Mouse (Mus musculus): ENCODE measurements around the gene Vav1.
"Not testable (repeated sequence)": the region's sequence is repeated elsewhere in the genome, so short reads cannot be mapped to it uniquely, and the experiment has no call there.

The Vav1 gene

GRCm38 (mm10) chr17:57253306-57253705 lies 25.6 kb upstream of the Vav1 start:
- DNase-seq (ENCODE audit: low spot score in 2 of 2), result no peak

- DNase-seq (ENCODE audit: low spot score in 2 of 2), result peak in 1 of 2 experiments; percentile 39
Observed at GRCm38 (mm10) chr17:57255354-57255753, 23.5 kb upstream of the Vav1 start.

- no peak for DNase-seq (ENCODE audit: low spot score in 2 of 2)
Observed at GRCm38 (mm10) chr17:57256921-57257485, 21.9 kb upstream of the Vav1 start.

GRCm38 (mm10) chr17:57258191-57258590 lies 20.7 kb upstream of the Vav1 start:
- DNase-seq (ENCODE audit: low spot score in 2 of 2), result no peak

DNA sequence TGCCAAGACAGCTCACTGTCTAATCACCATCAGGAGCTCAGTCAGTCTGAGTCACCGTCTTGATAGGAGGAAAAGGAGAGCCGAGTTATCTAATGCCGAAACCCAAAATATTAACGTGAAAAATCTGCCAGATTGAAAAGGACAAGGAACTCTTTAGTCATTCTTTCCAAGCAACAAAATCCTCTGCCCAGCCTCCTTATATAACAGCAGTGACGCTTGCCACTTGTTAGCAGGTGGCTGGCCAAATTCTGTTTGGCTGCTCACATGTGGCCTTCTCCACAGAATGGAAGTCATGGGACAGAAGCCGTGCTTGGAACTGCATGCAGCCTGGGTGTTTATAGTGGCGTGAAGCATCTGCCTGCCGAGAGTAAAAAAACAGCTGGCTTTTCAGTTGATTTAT lies 19.2 kb upstream of the Vav1 start:
- DNase-seq (ENCODE audit: low spot score in 2 of 2), result peak in 1 of 2 experiments; percentile 55

DNA sequence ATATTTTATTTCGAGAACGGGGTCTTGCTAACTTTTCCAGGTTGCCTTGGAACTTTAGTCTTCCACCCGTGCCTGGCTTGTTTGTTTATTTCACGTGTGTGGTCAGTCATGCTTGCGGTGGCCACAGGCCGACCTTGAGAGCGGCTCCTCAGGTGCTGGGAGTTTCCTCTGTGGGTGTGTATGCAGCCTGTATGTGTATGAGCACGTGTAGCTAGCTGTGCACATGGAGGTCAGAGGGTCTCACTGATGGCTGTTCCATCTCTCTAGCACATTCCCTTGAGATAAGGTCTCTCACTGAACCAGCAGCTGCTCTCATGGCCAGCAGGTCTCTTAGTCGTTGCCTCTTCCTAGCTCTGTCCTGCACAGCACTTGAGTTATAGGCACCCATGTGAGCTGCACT lies 18.5 kb upstream of the Vav1 start:
- DNase-seq (ENCODE audit: low spot score in 2 of 2), result no peak

DNA sequence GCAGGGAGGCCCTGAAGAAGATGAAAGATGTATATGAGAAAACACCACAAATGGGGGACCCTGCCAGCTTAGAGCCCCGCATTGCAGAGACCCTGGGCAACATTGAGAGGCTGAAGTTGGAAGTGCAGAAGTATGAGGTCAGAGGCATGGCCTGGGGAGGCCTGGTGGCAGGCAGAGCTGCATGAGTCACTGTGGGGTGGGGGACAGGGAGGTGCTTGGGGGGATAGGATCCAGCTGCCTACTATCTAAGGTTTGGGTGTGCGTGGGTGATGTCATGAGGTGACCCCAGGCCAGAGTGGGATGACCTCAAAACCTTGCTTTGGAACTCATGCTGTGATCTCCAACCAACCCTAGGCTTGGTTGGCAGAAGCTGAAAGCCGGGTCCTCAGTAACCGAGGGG lies 17.6 kb upstream of the Vav1 start:
- DNase-seq (ENCODE audit: low spot score in 2 of 2), result no peak

DNA sequence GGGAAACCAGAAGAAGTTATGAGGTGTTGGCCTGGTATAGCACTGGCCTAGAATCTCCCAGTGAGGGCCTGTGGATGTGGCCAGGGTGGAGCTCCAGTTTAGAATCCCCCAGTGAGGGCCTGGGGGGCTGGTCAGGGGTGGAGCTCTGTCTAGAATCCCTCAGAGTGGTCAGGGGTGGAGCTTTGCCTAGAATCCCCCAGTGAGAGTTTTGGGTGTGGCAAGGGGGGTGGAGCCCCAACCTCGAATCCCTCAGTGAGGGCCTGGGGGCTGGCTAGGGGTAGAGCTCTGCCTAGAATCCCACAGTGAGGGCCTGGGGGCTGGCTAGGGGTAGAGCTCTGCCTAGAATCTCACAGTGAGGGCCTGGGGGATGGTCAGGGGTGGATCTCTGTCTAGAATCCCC lies 17.1 kb upstream of the Vav1 start:
- DNase-seq (ENCODE audit: low spot score in 2 of 2), result no peak

DNA sequence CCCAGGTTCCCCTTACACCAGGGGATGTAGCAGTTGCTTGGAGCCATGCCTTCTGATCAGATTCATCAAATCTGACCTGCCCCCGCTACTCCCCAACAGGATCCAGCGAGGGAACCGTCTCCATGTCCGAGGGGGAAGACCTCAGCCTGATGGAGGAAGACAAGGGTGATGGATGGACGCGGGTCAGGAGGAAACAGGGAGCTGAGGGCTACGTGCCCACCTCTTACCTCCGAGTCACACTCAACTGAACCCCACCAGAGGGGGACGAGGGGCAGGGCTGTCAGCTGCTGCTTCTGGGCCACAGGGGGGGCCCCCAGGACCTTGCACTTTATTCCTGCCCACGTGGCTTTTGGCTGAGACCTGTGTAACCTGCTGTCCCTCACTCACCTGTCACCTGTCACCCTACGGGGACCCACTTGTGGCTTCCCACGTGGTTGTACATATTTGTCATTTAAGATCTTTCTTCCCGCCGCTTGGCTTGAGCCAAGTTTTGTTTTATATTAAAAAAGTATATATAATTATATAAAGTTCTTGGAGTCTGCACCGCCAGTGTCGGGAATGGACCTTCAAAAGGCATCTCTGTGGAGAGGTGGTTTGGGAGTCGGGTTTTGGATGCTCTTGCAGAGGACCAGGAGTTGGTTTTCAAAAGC lies 15.9 kb upstream of the Vav1 start:
- DNase-seq (ENCODE audit: low spot score in 2 of 2), result no peak

DNA sequence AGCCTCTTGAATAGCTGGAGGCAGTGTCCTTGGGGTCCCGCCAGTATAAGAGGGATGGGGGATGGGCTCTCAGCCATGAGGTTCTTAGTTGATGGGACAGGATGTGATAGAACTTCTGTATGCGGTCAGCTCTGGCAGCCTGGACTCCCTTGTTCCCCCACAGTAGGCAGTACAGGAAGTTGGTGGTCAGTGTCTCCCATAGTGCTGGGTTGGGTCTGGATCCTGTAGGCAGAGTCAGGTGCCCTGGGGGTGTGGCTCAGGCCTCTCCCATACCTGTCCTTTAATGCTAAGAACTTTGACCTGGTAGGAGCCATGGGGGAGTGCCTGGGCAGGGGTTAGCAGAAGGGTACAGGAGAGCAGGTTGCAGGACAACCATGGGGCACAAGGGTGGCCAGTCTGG lies 14.7 kb upstream of the Vav1 start:
- DNase-seq (ENCODE audit: low spot score in 2 of 2), result no peak

DNA sequence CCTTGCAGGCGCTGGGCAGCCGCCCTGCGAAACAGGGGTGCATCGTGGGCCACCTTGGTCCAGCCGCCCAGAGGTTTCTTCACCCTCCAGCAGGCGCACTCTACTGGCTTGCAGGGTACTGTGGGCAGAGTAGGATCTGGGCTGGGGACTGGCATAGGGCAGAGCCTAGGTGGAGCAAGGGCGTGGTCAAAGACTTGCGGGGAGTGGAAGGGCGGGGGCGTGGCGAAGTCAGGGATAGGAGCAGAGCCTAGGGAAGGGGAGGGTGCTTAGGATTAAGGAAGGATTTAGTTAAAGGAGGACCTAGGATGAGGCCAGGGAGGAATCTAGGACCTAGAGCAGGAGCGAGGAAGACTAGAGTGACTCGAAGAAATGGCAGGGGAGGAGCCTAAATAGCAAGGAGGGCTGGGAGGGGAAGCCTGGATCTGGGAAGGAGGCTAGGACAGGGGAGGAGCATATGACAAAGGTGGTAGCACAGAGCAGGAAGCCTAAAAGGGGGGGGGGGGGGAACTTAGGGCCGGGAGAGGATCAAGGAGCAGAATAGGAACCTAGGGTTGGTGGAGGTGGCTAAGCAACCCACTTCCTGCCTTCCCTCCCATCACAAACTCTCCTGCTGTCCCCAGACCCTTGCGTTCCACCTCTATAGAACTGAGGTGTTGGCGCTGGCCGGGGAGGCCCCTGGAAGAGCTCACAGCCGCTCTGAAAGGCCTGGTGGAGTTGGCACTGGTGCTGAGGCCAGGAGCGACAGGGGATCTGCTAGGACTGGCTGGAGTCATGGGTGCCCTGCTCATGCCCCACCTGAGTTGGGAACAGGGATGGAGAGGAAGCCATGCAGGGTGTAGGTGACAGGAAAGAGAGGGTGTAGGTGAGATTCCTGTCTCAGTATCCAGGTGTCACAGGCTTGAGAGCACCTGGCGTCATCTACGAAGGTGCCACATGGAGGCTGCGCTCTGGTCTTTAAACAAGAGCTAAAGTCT lies 13.6 kb upstream of the Vav1 start:
- DNase-seq (ENCODE audit: low spot score in 2 of 2), result peak; percentile 82 to 89

DNA sequence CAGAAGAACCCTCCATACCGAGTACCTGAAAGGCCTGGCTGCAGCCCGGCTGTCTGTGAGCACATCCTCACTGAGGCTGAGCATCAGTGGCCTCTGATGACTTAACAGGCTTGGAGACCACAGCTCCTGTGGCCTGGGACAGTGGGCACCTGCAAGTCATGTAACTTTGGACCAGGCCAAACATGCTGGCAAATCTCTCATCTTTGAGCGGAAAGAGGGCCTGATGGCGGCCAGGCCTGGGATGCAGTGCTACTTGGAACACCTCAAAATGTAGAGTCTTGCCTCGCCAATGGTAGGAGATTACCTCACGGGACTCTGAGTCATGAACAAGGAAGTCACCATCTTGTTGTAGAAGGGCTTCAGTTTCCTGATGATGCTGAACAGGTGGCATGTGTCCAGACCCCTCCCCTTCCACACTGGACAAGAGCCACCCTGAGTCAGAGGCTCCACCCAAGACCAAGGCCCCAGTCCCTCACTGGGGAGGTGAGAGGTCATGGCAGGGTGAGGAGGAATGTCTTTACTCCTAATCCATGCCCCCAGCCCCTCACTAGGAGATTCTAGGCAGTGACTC lies 11.3 kb upstream of the Vav1 start:
- peak in 1 of 2 experiments; percentile 56 for DNase-seq (ENCODE audit: low spot score in 2 of 2)

DNA sequence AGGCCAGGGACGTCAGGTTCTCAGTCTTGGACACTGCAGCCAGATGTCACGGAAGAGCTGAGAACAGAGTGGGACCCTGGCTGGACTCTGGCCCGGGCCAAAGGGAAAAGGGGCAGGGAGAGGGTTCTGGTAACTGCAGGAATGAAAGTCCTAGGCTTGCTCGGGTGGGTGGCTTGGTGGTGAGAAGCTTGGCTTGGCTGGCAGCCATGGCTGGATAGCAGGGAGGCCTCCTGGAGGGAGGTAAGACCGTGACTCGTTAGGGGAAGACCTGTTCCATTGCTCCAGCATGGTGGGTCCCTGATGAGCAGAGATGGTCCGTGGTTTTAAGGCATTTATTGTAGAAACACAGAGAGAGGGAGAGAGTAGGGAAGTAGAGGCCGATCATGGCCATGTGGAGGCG lies 7.6 kb upstream of the Vav1 start:
- no peak for DNase-seq (ENCODE audit: low spot score in 2 of 2)

DNA sequence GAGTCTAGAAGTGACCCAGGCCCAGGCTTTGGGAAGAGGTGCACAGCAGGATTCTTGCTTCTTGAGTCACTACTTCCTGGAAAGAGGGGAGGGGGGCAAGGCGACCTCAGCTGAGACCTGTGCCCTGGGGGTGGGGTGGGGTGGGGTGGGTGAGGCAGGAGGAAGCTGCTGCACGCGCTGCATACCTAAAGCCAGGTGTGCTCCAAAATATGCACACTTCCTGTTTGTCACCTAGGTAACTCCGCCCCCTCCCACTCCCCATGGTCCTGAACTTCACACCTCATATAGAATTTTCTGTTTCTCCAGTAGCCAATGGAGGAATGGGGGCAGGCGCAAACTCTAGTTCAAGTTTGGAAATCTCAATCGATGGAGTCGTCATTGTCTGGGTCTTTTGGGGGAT lies 5.1 kb upstream of the Vav1 start:
- no peak for DNase-seq (ENCODE audit: low spot score in 2 of 2)

GRCm38 (mm10) chr17:57274686-57275085 lies 4.2 kb upstream of the Vav1 start:
- no peak for DNase-seq (ENCODE audit: low spot score in 2 of 2)

DNA sequence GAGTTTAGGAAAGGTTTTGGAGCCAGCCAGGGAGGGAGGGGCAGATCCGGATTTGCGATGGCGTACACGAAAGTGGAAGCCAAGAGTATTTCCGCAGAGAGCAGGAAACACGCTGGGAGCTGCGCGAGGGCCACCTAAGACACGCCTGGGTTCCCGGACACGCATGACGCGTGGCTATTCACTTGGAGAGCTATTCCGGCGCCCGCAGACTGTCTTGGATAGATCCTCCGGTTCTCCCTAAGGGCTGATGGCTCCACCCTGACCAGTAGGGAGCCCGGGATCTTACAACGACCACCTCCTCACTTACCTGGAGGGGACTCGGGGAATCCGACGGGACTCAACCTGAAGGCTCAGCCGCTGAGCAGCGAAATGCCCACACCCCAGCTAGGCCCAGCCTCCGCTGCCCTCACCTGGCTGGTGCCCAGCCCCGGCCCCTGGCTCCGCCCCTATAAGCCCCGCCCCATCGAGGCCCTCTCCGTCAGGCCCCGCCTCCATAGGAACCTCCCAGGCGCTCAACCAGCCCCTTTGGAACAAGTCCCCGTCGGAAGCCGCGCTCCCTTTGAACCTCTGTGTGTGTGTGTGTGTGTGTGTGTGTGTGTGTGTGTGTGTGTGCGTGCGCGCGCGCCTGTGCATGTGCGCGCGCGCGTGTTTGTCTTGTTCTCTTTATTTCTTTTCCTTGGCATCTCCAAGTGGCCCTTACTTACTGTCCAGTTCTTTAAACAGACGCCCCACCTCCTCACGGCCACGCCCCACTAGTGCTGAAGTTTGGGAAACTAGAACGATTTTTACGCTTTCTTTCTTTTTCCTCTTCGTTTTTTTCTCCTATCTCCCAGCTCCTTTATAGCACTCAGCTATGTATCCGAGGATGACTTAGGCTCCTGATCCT lies 3.5 kb upstream of the Vav1 start:
- DNase-seq (ENCODE audit: low spot score in 2 of 2), result peak; percentile 93 to 94

GRCm38 (mm10) chr17:57275997-57276351 lies 2.9 kb upstream of the Vav1 start:
- no peak for DNase-seq (ENCODE audit: low spot score in 2 of 2)

- peak; percentile 72 to 74 for DNase-seq (ENCODE audit: low spot score in 2 of 2)
Observed at GRCm38 (mm10) chr17:57276634-57277121, 2.2 kb upstream of the Vav1 start.

- DNase-seq (ENCODE audit: low spot score in 2 of 2), result not testable (repeated sequence)
Observed at GRCm38 (mm10) chr17:57277598-57278261, 1.2 kb upstream of the Vav1 start.

- no peak for DNase-seq (ENCODE audit: low spot score in 2 of 2)
Observed at GRCm38 (mm10) chr17:57278537-57278936, 363 bp upstream of the Vav1 start.

All from urinary bladder, postnatal 36 days (tissue).